Mouse (Mus musculus) liver (tissue): ENCODE measurements around the gene Camkk1.
A peak's percentile ranks its signal among the peaks of the same experiment; 100 is the strongest.

ENCODE experiments used
- DNase-seq: peaks from one replicate; pipeline ENCODE4 v3.0.0-alpha.2; 2020; ENCODE audit warnings: mixed read lengths

Camkk1 gene

DNA sequence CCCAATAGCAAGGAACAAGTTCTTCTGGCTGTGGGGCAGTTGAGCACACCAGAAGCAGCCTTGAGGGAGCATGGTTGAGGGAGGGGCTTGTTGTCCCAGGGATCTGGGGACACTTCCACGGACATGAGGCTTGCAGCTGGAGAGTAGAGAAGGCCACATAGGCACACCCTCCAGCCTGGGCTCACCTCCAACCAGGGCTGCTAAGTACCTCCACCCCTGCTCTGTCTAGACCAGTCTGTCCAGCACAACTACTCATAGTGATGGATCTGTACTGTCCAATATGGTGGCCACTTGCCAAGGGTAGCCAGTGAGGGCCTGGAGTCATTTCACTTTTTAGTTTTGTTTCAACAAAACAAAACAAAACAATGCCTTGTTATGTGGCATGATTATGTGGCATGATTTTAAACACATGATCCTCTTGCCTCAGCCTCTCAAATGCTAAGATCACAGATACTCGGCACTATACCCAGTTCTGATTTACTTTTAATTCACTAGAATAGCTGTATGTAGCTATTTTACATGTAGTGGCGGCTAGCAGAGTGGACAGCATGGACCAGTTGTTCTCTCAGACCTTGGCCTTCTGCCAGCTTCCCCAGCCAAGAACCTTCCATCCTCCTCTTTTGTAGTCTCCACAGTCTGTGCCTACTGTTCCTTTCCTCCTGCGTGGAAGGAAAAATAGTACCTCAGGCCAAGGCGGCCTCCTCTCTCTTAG lies 3.3 kb upstream of the Camkk1 start:
- DNase-seq, result no peak

DNA sequence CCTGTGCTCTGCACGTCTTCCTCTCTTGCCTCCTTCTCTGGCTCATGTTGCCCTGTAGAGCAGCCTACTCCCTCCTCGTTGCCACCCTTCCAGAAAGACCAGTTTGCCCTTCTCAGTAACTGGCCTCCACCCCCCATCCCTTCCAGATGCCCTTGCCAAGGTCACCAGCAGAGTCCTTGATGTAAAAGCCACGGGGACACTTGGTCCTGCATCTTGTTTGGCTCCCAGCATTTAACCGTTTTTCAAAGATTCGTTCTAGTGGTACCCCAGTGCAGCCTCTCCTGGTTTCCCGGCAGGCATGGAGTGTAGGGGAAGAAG lies 2.7 kb upstream of the Camkk1 start:
- no peak for DNase-seq

DNA sequence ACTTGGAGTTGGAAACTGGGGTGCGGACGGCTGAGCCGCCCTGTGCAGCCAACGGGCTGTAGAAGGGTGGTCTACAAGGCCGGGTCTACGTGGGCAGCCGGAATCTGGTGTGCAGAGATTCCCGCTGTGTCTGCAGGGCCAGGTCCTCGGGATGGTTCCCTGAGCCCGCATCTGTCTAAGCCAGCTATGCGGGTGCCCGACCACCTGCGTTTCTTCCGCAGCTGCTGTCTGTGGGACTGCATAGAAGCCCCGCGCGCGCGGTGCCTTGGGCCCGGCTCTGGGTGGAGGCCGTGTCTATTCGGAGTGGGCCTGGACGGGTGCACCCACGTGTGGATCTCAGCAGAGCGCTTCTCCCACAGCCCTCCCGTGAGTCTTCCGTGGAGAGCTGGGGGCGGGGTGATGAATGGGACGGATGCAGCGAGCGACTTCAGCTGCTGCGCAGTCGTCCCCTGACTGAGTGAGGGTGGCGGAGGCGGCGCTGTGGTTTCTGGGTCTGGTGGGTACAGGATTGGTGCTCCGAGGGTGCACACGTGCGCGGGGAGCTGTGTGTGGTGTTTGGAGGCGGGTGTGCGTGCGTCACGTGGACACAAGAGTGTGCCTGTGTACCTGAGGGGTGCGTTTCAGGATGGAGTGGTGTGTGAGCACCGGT lies 463 bp downstream of the Camkk1 start:
- DNase-seq, result peak; percentile 26

DNA sequence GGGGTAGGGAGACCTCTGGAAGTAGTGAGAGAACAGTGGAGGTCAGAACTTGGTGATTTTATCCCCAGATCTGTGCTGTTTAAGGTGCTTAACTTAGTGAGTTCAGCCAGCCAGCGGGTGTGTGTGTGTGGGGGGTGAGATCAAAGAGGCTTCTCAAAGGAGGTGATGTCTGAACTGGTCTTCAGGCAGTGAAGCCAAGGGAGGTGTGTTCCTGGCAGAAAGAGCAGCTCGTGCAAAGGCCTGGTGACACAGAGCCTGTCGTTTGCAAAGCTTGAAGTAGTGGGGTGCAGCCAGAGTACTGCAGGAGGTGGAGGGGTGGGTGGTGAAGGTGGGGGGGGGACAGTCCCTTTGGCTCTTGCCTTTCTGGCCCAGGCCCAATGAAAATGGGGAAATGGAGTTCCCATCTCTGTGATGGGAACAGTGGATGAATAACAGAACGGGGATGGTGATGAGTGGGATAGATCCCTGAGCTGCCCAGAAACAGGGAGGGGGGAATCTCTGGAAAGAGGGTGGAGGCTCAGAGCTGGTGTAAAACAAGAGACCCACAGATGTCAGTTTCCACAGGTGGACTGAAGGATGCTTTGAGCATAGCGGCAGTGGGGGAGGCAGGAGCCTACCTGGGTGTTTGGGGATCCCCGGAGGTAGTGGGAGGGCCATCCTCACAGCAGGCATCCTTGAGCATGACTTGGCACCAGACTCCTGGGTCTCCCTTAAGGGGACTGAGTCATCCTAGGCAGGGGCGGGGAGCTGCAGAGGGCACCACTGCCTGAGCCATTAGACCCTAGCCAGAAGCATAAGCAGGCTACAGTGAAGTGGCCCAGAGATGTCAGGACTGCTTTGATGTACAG lies 2.4 kb downstream of the Camkk1 start:
- no peak for DNase-seq

DNA sequence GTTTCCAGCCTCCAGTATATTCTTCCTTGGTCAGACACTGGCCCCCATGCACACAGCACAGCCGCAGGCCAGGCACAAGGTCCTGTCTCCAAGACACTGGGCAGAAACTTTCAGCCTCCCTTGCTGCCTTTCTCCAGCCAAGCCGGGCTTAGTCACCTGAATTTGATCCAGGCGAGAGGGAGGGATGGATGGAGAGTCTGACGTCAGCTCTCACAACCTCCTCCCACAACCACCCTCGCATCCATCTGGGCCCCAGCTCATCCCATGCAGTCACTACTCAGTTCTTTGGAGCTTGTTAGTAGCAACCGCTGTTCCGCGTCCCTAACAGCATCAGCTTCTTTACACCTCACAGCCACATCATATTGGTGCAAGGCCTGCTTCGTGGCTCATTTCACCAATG lies 4.3 kb downstream of the Camkk1 start:
- no peak for DNase-seq

DNA sequence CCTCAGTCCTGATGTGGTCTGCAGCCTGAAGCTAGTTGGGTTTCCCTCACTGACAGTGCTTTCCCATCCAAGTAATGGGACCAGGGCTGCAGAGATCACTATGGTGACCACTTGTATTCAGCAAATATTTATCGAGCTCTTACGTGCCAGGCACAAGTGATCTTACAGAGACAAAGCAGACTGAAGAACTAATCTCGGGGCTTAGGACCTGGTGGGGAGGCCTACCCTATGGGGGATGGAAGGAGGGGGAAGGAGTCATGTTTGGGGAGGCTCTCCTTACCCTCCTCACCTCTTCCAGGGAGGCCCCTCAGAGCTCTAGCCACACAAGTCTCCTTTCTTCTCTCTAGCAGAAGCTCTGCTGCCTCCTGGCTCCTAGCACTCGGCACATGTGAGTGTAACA lies 5.0 kb downstream of the Camkk1 start:
- DNase-seq, result no peak

DNA sequence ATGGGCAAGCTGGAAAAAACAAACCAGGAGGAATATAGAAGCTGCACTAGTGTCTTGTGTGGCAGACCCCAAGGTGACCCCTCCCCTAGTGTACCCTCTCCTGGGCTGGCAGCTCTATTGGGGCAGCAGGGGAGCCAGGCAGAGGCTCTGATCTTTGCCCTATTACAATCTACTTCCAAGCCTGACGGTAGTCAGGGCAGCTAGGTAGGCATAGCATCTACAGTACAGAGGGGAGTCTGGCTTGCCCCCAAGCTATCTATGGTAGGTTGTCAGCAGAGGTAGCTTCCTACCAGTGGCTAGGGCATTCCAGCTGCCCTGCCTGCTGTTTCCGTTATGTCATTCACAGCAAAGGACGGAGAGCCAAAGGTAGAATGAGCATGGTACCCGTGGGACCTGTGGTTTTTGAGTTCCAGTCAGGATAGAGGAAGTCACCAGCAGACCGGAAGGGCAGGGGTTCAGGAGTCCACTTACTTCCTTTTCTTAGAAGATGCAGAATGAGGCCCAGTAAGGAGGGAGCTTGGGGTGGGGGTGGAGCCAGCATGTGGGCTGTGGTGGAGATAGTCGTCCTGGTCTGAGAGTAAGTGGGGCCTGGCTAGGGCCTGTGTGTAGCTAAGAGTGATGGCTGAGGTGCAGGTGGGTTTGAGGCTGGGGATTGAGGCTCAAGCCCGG lies 5.6 kb downstream of the Camkk1 start:
- peak; percentile 60 for DNase-seq

DNA sequence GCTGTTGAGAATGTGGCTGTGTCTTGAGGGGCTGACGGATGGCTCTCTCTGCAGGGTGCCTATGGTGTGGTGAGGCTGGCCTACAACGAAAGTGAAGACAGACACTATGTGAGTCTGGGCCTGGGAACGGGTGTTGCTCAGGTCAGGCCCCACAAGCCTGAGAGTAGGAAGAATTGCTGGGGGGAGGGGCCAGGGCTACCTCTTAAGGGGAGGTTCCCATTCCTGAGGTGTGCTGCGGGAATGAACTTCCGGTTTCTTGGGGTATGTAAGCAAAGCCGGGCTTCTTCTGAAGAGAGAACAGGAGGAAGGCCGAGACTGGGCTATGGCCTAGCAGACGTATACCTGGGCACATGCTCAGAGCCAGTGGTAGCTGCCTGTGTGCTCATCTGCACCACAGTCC lies 8.2 kb downstream of the Camkk1 start:
- no peak for DNase-seq

DNA sequence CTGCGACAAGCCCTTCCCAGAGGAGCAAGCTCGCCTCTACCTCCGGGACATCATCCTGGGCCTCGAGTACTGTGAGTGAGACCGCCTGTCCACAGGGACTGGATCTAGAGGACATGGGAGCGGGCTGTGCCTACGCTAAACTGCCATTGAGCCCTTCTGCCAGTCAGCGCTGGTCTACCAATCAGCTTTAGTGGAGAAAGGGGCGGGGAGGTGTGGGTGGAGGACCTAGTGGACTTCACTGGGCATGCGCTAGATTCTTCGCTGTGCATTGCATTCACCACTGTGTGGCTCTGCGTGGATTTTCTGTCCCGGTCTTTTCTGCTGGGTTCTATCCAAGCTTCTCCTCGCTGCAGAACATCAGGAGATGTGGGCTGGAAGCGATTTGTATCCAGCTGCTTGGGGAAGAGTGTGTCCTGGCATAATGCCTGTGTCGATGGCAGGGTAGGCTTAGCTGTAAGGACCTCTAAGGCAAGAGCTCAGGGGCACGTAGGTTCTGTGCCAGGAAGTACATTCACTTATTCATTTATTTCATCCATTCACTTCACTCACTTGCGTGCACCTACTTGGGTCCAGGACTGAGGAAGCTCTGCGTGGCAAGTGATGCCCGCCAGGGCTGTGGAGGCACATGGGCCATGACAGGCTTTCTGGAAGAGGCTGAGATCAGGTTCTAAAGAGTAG lies 12.2 kb downstream of the Camkk1 start:
- peak; percentile 85 for DNase-seq

DNA sequence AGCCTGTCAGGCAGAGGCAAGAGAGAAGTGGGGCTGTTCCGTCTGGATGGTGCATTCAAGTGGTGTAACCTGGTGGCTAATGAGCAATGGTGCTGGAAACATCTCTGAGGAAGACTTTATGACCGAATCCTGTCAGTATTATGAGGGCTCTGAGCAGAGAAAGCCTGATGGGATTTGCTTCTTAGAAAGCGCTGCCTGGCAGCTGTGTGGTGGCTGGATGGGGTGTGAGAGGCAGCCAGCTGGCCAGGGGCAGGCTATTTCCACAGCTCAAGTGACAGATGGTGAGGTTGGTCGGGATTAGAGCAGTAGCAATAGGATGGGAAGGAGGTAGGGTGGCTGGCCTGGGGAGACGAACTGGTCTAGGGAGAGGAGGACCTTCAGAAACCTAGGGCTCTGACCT lies 12.7 kb downstream of the Camkk1 start:
- no peak for DNase-seq

DNA sequence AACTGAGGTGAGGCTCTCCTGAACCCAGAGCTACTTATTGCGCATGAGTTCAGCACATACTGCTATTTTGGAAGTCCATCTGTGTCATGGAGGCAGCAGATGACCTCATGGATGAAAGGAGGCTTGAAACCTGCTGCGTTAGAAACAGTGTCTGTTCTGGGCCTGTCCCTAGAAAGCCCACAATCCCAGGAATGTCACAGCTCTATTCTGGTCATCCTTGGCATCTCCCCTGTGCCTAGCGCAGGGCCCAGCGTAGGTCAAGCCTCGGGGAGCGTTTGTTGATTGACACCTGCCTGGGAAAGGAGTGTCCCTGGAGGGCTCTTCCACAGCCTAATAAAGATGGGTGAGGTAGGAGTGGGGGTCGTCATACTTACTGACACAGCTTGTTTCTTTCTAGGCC lies 17.3 kb downstream of the Camkk1 start:
- no peak for DNase-seq

DNA sequence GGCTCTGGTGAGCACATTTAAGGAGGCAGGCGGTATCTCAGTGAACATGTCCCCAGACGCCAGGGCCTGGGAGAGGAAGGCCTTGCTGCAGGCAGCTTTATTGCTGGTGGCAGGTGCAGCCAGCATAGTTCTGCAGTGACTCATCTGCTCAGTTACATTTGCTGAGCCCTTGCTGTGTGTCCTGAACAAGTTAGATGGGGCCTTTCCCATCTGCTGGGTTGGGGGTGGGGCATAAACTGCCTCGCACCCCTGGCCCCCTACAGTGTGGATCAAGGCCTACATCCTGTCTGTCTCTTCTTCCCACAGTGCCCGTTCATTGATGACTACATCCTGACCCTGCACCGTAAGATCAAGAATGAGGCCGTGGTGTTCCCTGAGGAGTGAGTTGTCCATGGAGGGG lies 18.1 kb downstream of the Camkk1 start:
- no peak for DNase-seq

DNA sequence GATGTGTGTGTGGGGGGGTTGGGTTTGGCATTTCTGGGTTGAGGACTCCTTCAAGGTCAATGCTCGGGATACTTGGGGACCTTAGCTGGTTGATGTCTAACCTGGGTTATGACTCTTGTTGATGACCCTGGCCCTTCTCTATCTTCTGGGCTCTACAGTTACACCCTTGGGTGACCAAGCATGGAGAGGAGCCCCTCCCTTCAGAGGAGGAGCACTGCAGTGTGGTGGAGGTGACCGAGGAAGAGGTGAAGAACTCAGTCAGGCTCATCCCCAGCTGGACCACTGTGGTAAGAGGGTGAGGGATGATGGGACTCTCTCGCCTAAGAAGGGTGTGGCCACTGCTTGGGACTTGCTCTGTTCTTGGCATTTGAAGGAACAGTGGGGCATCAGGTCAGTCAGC lies 18.9 kb downstream of the Camkk1 start:
- no peak for DNase-seq

DNA sequence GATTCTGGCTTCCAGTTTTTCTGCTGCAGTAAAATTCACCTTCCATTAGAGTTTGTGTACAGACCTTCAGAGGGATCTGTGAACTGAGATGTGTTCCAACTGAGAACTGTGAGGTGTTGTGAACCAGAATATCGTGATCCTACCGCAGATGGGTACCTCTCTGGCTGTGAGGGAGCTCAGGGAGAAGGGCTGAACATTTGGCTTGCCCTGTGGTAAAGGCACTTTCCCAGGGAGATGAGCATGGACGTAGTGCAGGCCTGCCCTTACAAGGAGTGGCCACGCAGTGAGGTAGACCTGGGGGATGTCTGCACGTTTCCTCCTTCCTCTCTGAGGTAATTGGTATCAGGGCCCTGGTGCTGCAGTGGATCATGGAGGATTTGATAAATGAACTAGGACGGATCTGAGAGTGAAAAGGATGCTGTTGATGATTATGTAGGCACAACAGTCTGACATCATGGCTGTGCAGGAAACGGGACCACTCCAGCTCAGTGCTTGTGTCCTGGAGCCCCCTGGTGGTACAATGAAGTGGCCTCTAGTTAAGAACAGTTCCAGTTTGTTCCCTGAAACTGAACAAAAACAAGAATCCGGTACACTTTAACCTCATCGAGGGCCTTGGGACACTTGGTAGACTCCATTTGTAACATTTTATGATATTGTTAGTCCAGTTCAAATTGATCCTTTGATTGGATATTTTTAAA lies 20.4 kb downstream of the Camkk1 start:
- DNase-seq, result peak; percentile 56

DNA sequence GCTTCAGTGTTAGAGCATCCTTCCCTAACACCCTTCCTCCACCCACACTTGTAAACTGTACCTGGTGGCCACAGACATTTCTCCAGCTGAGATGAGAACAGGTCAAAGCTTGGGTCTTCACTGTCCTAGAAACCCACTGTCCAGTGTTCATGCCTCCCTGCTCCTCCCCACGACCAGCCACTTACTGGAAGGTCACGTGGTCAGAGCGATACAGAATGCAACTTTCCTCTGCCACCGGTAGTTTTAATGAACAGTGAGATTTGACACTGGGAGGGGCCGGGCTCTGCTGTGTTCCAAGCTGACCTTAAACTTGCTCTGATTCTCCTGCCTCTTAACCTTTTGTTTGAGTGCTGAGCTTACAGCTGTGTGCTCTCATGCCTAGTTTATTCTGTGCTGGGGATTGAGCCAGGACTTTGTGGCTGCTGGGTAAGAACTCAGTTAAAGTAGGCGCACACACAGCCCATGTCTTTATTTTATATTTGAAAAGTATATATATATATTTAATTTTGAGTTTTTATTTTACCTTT lies 25.5 kb downstream of the Camkk1 start:
- DNase-seq, result no peak

DNA sequence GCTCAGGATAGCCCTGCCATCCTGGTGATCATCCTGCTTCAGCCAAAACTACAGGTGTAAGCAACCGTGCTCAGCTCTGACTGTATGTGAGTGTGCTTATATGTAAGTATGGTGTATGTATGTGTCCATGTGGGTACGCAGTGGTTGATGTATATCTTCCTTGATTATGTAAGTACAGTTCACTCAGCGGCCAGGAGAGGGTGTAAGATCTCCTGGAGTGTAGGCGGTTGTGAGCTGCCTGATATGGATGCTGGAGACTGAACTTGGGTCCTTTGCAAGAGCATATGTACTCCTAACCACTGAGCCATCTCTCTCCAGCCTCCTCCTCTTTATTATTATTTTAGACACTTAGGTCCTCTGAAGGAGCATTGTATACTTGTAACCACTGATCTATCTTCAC lies 26.0 kb downstream of the Camkk1 start:
- no peak for DNase-seq

DNA sequence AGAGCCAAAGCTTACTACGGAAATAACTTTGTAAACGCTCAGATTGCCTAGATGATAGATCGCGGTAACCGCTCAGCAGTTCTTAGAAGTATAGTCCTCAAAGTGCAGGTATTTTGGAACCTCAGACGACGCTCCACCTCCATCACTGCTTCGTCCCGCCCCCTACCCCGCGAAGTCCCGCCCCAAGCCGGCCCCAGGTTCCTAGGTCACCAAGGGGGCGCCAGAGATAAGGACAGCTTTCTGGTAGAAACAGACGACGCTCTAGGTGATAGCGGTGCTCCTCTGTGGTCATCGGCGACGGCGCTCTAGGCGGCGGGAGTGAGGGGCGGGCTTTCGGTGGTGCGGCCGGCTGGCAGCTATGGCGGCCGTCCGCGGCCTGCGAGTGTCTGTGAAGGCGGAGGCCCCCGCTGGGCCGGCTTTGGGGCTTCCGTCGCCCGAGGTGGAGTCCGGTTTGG lies 28.8 kb downstream of the Camkk1 start, which contains the start of gene Ncbp3:
Ncbp3 (plus strand) TSS at position 242 of the 455 bp plus-strand sequence.
- DNase-seq, result peak; percentile 97

DNA sequence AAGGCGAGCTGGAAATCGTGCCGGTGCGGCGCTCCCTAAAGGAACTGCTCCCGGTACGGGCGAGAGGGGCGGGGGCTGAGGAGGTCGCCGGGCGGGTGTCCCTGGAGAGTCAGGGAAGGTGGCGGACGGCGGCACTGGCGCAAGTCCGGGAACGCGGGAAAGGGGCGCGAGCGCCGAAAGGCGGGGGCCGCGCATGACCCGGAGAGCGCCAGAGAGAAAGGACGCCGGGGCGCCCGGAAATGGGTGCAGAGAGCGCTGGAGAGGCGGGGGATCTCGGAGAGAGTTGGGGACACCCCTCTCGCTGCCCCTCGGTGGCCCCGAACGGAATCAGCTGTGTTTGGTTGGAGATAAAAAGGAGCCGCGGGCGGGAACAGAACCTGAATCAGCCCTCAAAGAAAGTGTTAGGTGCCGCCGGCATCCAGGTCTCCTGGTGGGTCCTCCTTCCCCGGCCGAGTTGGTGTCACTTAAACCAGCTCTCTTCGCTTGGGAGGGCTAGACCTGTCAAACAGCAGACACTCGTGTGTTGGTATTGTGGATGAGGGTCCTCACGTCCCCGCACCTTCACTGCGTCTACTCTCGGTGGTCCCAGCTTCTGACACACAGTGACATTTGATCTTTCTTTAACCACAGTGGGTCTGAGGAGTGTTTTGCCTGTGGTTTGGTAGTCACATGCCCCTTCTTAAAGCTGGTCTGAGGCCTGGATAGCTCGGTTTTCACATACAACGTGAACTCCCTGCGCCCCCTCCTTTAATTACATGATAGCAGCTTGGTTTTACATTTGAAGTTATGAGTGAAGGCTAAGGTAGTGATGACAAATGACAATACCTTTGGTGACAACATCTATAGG lies 29.4 kb downstream of the Camkk1 start:
- peak; percentile 77 for DNase-seq

DNA sequence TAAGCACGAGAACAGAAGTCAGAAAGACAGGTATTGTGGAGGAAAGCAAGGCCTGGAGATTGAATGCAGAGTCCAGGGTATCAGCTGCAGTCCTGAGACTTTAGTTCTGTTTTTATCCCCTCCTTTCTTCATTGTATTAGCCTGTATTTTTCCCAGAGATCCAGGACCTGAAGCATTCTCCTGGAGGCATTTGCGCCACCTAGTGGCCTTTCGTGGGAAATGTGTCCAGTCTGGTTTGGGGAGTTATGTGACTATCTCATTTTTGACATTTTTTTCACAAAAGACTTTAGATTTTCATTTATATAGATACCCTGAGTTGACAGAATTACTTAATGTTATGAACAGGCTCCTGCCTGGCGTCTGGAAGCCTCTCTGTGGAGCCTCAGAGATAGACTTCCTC lies 30.5 kb downstream of the Camkk1 start:
- DNase-seq, result peak; percentile 85

DNA sequence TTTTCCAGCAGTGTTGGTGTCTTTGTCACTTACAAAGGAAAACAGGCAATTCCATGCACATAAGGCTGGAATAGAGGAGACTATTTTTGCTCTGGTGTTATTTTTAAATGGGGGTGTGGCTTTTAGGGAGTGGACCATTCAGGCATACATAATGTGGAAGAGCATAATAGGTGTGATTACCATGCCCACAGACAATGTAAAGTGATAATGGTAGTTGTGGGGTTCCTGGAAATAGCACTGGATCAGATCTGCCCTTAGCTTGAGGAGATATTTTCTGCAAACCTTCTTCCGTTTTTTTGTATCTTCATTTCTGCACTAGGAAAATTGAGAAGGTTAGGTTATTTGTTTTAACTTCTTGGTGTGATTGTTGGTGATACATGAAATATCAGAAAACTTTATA lies 34.0 kb downstream of the Camkk1 start:
- no peak for DNase-seq

DNA sequence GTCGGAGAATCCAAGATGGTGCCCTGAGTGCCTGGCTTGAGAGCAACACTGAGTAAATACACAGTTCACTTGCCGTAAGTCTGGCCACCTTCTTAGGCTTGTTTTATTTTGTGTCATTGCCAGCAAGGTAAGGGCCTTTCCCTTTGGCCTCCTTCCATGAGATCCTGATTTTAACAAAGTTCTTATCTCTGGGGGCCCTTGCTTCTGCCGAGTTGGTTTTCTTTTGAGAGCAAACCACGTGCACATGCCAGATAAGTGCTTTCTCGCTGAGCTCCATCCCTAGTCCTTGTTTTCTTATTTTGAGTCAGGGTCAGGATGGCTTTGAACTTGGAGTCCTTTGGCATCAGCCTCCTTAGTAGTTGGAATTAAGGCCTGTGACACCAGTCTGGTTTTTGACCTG lies 38.9 kb downstream of the Camkk1 start:
- DNase-seq, result peak; percentile 19
